Mouse (Mus musculus) lung, adult 2 months (tissue): ENCODE measurements around the gene Baz1a.

ENCODE experiments used
- CTCF ChIP-seq: fragments of 200-500 bp; IDR thresholded peaks from 2 replicates; pipeline ENCODE4 v1.5.1; 2011; ENCODE audit warnings: mild to moderate bottlenecking, low read length, control low read depth; ENCODE audit not compliant: insufficient read depth
- POLR2A ChIP-seq: fragments of 200-500 bp; IDR thresholded peaks from 2 replicates; pipeline ENCODE4 v1.6.1; 2011; ENCODE audit warnings: low read depth, mild to moderate bottlenecking, control low read depth, low read length, borderline replicate concordance; ENCODE audit errors: extremely low read depth

DNA sequence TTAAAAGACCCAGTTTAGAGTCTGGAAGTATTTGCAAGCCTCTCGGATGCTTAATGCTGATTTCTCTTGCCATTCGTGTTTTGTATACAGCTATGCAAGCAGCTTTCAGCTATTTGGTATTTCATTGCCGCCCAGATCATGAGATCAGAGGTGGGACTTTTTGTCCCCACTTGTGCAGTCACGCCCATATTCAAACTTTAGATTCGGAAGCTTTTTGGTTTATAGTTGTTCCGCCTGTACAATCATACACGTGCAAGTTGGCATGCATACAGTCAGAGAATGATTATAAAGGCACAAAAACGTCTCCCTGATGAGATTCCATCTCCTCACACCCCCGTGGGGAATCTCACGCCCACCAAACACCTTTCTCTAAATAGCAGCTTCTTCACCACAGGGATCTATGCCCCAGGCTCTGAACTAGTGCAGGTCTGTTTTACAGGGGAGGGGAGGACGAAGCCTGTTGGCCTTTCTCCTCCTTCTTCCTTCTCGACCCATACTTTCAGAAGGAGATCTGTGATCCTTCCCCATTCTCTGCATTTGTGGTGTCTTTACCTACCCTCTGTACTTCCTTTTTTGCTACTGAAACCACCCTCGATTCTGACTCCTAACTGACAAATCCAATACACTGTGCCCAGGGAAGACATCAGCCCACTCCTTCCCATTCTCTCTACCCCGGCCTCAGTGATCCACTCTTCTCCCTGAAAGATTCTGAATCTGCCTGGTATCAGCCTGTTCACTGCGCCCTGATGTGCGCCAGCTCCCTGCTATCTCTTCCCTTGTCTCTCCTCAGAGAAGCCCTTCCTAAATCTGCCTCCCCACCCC, 20.7 kb downstream of the Baz1a start:
- TF ChIP-seq CTCF (no peak), POLR2A (no peak)
